Mouse (Mus musculus) stomach, embryonic 15.5 days (tissue): Measurements from ENCODE around the gene Cacna1e. TPM values are rescaled to one million over a fixed set of nuclear protein-coding genes. Genes with fewer than 3 reads are reported as not detected.
A peak's percentile ranks its signal among the peaks of the same experiment; 100 is the strongest.

Experiments used
- ATAC-seq: fragments of 200-750 bp; cut with Nextera tagmentation; 2 replicates; pipeline ENCODE4 v1.8.0; 2017; ENCODE audit warnings: low read depth, moderate number of reproducible peaks, moderate TSS enrichment; ENCODE audit not compliant: insufficient read depth, low FRiP score
- H3K27ac ChIP-seq: fragments of 300-500 bp; sonication (generic); 2 replicates; pipeline ENCODE4 v1.5.1; 2015; ENCODE audit warnings: mild to moderate bottlenecking, inconsistent platforms
- H3K27me3 ChIP-seq: fragments of 300-500 bp; sonication (generic); replicated peaks from 2 replicates; pipeline ENCODE4 v1.6.1; 2015; ENCODE audit warnings: inconsistent platforms
- H3K36me3 ChIP-seq: fragments of 300-500 bp; sonication (generic); 2 replicates; pipeline ENCODE4 v1.6.1; 2015; ENCODE audit warnings: inconsistent platforms
- H3K4me1 ChIP-seq: fragments of 300-500 bp; sonication (generic); 2 replicates; pipeline ENCODE4 v1.6.1; 2015; ENCODE audit warnings: inconsistent platforms
- H3K4me2 ChIP-seq: fragments of 300-500 bp; sonication (generic); 2 replicates; pipeline ENCODE4 v1.6.1; 2015; ENCODE audit warnings: mild to moderate bottlenecking, inconsistent platforms
- H3K4me3 ChIP-seq: fragments of 300-500 bp; sonication (generic); replicated peaks from 2 replicates; pipeline ENCODE4 v1.5.1; 2015; ENCODE audit warnings: inconsistent platforms
- H3K9ac ChIP-seq: fragments of 300-500 bp; sonication (generic); 2 replicates; pipeline ENCODE4 v1.6.1; 2015; ENCODE audit warnings: inconsistent platforms
- H3K9me3 ChIP-seq: fragments of 300-500 bp; sonication (generic); 2 replicates; pipeline ENCODE4 v1.6.1; 2016; ENCODE audit warnings: inconsistent platforms
- WGBS: fragments of 180-500 bp; shearing (Covaris S2); methylation state at CpG from one replicate; pipeline ENCODE4 v1.1.7; 2015; 5-methylcytosine and 5-hydroxymethylcytosine counted together
- polyA plus RNA-seq: library from polyadenylated mRNA; unstranded; fragments of >200 nt; fragmentation: Nextera tagmentation; extraction: Ambion mirVana; gene quantifications from 2 replicates; pipeline ENCODE4 v1.2.1, GENCODE M21; 2015

The Cacna1e gene
- polyA plus RNA-seq, 1 experiment from 2014 or later, result 1.3 TPM

DNA sequence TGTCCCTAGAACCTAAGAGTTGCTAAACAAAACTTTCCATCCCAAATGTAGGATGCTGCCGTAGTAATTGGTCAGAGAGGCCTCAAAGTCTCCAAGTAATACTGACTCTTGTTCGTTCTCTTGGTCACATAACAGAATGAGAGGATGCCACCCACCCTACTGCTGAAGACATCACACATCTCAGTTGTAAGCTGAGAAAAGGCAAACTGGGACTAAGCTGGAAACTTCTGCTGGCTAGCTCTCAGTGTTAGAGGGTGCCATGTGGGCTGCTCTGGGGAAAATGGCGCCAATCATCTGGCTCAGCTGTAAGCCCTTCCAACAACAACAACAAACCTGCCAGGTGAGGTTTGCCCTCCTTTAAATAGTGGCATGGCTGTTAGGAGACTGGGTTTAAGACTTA lies 109.8 kb downstream of the Cacna1e start:
- Histone ChIP-seq H3K4me1 (no peaks in the 10 kb centered on the region), H3K9ac (no peak overlapping the region), H3K4me2 (no peak overlapping the region), H3K27me3 (no peaks in the 10 kb centered on the region), H3K36me3 (no peaks in the 10 kb centered on the region), H3K9me3 (no peaks in the 10 kb centered on the region), H3K4me3 (no peak overlapping the region), H3K27ac (no peak overlapping the region)
- 86% methylated on average over 3 of the region's 3 CpGs for WGBS
- no peak for ATAC-seq

DNA sequence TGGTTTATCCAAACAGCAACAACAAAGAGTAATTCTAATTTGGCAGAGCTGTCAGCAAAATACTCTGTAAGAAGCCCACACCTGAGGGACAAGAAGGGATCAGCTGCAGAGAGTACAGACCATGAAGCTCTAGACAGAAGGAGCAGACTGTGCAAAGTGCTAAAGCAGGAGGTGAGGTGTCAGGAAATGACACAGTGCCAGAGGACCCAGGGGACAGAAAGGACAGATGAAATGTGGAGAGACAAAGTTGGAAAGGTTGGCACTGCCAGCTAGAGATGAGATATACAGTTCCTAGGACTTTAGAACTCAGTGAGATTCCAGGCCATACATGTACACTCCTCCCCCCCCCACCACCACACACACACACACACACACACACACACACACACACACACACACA lies 113.2 kb downstream of the Cacna1e start:
- no peak overlapping the region for H3K4me2 ChIP-seq
- H3K4me3 ChIP-seq, result no peak overlapping the region
- H3K36me3 ChIP-seq, result no peaks in the 10 kb centered on the region
- no peak overlapping the region for H3K27ac ChIP-seq
- H3K9me3 ChIP-seq, result no peaks in the 10 kb centered on the region
- no peak for ATAC-seq
- H3K4me1 ChIP-seq, result no peaks in the 10 kb centered on the region
- no peaks in the 10 kb centered on the region for H3K27me3 ChIP-seq
- H3K9ac ChIP-seq, result no peak overlapping the region

DNA sequence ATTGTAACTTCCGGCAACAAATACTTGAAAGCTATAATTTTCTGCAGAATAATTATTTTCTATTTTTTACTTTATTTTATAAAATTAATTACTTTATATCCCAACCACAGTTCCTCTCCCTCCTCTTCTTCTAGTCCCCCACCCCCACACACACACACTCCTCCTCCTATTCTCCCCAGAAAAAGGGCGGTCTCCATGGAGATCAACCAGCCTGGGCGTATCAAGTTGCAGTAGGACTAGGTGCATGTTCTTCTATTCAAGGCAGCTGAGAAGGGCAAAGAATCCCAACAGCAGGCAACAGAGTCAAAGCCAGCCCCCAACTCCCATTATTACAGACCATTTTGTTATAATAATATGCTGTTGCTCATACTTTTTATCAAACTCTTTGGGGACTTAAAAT lies 113.8 kb downstream of the Cacna1e start:
- 45% methylated on average over 3 of the region's 3 CpGs for WGBS
- Histone ChIP-seq H3K4me2 (no peak overlapping the region), H3K4me3 (no peak overlapping the region), H3K4me1 (no peaks in the 10 kb centered on the region), H3K27me3 (no peaks in the 10 kb centered on the region), H3K9me3 (no peaks in the 10 kb centered on the region), H3K27ac (no peak overlapping the region), H3K9ac (no peak overlapping the region), H3K36me3 (no peaks in the 10 kb centered on the region)
- ATAC-seq, result no peak

DNA sequence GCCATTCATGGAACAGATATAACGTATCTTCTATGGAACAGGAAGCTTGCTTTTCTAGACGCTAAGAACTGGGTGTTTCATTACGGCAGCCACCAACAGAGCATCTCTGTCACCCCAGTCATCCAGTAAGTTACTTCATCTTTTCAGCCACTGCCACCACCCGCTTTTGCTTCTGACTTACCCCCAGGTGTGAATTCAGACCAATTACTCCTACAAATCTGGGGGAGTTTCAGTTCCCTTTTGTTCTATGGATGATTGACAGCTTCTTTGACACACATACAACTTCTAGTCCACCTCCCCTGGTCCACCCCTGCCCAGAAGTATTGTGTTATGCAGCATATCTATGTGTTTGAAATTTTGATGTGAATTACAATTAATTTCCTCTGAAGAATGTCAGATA lies 121.2 kb downstream of the Cacna1e start:
- ATAC-seq, result no peak
- Histone ChIP-seq H3K4me3 (no peak overlapping the region), H3K4me1 (no peaks in the 10 kb centered on the region), H3K27me3 (no peaks in the 10 kb centered on the region), H3K36me3 (no peaks in the 10 kb centered on the region), H3K27ac (no peak overlapping the region), H3K9me3 (no peaks in the 10 kb centered on the region), H3K9ac (no peak overlapping the region), H3K4me2 (no peak overlapping the region)
- 87% methylated on average over 4 of the region's 4 CpGs for WGBS

DNA sequence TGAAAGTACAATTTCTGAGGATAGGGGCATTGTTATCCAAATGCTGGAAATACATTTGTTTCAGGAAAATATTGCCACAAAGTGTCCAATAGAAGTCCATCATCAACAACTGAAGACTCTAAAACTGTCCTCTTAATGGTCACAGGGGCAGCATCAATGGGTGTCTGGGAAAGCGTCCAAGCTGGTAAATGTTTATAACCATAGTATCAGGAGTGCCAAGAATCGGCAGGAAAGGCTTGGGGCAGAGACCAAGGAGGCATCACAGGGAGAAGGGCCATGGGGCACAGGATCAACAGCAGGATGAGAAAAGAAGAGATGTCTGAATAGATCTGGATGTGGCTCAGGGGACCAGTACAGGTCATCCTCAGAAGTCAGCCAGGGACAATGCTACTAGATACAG lies 132.2 kb downstream of the Cacna1e start:
- Histone ChIP-seq H3K9ac (no peak overlapping the region), H3K27me3 (no peaks in the 10 kb centered on the region), H3K4me2 (no peak overlapping the region), H3K36me3 (no peaks in the 10 kb centered on the region), H3K9me3 (no peaks in the 10 kb centered on the region), H3K4me3 (no peak overlapping the region), H3K4me1 (no peaks in the 10 kb centered on the region), H3K27ac (no peak overlapping the region)
- WGBS, result 56% methylated on average over 2 of the region's 2 CpGs
- ATAC-seq, result no peak

DNA sequence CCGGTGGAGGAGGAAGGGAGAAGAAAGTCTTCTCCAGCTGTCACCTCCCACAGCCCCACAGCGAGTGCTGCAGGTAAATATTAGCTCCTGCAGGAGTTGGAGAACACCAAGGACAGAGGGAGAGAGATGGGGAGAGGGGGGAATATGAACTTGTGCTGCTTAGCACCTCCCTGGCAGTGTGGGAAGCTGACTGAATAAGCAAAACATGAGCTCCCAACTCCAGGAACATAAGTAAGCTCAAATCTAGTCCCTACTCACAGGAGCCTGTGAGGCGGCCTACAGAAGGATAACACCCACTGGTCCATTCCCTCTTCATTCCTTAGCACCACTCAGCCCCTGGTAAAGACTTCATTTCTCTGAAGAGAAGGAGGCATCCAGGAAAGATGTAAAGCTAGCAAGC lies 135.8 kb downstream of the Cacna1e start:
- Histone ChIP-seq H3K4me1 (no peaks in the 10 kb centered on the region), H3K9ac (no peak overlapping the region), H3K36me3 (no peaks in the 10 kb centered on the region), H3K4me2 (no peak overlapping the region), H3K4me3 (no peak overlapping the region), H3K27me3 (no peaks in the 10 kb centered on the region), H3K9me3 (no peaks in the 10 kb centered on the region), H3K27ac (no peak overlapping the region)
- ATAC-seq, result no peak
- 67% methylated on average over 3 of the region's 3 CpGs for WGBS

DNA sequence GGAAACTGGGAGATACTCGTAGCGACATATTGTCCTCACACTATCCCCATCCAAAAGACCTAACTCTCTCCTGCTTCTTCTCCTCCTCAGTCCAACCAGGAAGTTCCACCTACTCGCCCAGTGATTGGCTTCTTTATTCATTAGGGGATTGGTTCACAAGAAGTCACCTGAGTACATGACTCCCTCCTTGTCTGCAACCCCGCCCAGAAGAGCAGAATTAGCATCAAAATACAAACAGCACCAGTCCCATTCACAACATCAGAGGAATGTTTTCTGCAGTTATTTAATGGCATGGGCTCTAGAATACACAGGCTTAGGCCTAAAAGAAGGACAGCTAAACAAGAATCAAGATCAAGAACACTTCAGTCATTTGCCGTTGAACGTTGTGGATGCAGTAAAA lies 139.1 kb downstream of the Cacna1e start:
- Histone ChIP-seq H3K9ac (no peak overlapping the region), H3K27me3 (no peaks in the 10 kb centered on the region), H3K9me3 (no peaks in the 10 kb centered on the region), H3K4me3 (no peak overlapping the region), H3K4me2 (no peak overlapping the region), H3K36me3 (no peaks in the 10 kb centered on the region), H3K4me1 (no peaks in the 10 kb centered on the region), H3K27ac (no peak overlapping the region)
- ATAC-seq, result no peak
- WGBS, result 91% methylated on average over 6 of the region's 6 CpGs

DNA sequence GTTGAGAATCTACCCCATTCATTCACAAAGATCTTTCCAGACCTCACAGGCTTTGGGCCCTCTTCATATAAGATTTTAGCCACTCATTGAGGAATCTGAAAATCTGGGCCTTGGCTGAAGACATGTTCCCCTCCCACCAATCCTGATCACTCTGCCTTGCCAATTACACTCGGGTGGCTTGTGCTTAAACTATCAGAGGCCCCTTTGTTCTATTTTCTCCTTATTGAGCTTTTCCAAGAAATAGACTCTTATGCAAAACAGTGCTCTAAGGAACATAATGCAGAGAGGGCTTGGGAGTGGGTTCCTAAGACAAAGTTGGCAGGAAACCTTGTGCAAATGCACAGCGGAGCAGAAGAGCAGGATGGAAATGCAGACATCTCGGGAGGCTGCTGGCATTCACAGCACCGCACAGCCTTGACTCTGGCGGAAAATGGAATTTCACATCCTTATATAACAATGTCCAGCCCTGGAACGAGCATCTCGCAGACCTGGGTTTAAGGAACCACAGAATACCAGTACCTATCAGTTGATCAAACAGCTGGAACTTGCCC lies 153.8 kb downstream of the Cacna1e start:
- peaks cover 37% of the 10 kb centered on the region for H3K27me3 ChIP-seq
- H3K4me3 ChIP-seq, result no peak overlapping the region
- 0 out of 2 replicates have a peak, but pooled peaks cover 3% of the 10 kb centered on the region for H3K4me1 ChIP-seq
- H3K9ac ChIP-seq, result no peak overlapping the region
- 71% methylated on average over 7 of the region's 7 CpGs for WGBS
- no peak for ATAC-seq
- H3K36me3 ChIP-seq, result no peaks in the 10 kb centered on the region
- no peak overlapping the region for H3K4me2 ChIP-seq
- H3K9me3 ChIP-seq, result no peaks in the 10 kb centered on the region
- no peak overlapping the region for H3K27ac ChIP-seq

DNA sequence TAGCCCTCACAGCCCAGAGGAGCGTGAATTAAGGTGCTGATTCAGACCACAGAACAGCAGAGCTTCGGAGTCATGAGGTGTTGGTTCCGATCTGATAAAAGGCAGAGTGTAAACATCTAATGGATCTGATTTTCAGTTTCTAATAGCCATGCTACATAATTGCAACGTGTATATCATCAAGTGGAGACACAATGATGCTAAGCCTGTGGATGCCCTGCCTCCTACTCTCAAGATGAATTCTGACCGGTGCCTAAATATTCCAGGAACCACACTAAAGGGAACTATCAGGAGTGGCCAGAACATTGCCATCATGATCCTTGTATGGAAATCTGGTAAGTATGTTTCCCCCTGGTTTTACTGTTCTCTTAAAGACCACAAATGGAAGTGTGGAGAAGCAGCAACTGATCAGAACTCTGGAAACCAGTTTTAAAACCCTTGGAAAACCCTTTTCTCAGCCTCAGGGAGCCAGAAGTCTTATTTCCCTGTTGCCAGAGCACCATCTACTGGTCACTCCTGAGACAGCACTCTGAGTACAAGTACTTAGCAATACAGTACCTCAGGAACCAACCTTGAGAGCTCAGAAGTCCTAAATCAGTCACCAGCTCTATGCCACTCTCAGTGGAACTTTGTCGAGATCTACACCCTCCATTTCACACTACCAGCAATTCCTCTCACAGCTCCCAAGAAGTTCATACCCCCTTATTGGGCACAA lies 154.9 kb downstream of the Cacna1e start:
- H3K9ac ChIP-seq, result no peak overlapping the region
- no peak overlapping the region for H3K4me2 ChIP-seq
- ATAC-seq, result no peak
- 0 out of 2 replicates have a peak, but pooled peaks cover 3% of the 10 kb centered on the region for H3K4me1 ChIP-seq
- H3K27ac ChIP-seq, result no peak overlapping the region
- H3K4me3 ChIP-seq, result no peak overlapping the region
- WGBS, result 58% methylated on average over 6 of the region's 6 CpGs
- no peaks in the 10 kb centered on the region for H3K36me3 ChIP-seq
- peaks cover 48% of the 10 kb centered on the region for H3K27me3 ChIP-seq
- H3K9me3 ChIP-seq, result no peaks in the 10 kb centered on the region

DNA sequence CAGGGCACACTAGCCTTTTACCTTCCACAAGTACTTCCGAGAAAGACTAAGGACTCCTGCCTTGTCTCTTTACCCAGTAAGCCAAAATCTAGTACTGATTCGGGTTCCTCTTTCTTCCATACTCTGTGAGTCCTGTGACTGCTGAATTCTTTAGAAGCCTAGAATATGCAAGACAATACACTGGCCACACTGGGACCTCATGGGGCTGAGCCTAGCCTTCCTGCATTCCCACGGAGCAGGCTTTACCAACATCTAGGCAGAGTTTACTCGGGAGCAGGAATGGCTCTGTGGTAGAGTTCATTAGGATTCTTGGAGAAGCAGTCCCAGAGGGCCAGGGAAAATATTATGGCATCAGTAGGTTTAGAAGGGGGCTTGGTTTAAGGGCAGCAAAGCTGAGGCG lies 155.6 kb downstream of the Cacna1e start:
- no peak for ATAC-seq
- no peak overlapping the region for H3K9ac ChIP-seq
- H3K4me1 ChIP-seq, result 0 out of 2 replicates have a peak, but pooled peaks cover 3% of the 10 kb centered on the region
- H3K27ac ChIP-seq, result no peak overlapping the region
- H3K4me3 ChIP-seq, result no peak overlapping the region
- no peaks in the 10 kb centered on the region for H3K9me3 ChIP-seq
- peaks cover 56% of the 10 kb centered on the region for H3K27me3 ChIP-seq
- WGBS, result 50% methylated on average over 5 of the region's 5 CpGs
- H3K36me3 ChIP-seq, result no peaks in the 10 kb centered on the region
- H3K4me2 ChIP-seq, result no peak overlapping the region

DNA sequence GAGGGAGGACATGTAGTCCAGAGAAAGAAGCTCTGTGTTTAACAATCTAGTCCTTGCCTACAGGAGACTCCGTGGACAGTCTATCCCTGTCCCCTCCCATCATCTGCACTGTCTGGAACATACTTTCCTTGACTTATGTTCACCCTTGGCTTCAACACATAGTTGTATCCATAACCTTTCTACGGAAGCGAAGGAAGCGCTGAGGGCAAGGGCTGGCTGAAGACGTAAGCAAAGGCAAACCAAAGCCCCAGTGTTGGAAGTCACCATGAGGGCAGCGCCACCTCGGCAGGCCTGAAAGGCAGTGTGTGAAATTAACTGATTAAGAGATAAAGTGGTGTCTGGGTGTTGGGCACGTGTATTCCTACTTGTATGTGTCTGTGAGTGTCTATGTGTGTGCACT lies 156.6 kb downstream of the Cacna1e start:
- H3K4me2 ChIP-seq, result no peak overlapping the region
- ATAC-seq, result no peak
- no peak overlapping the region for H3K9ac ChIP-seq
- H3K4me1 ChIP-seq, result 0 out of 2 replicates have a peak, but pooled peaks cover 3% of the 10 kb centered on the region
- H3K27ac ChIP-seq, result no peak overlapping the region
- H3K36me3 ChIP-seq, result no peaks in the 10 kb centered on the region
- 73% methylated on average over 8 of the region's 8 CpGs for WGBS
- peaks cover 61% of the 10 kb centered on the region for H3K27me3 ChIP-seq
- H3K9me3 ChIP-seq, result no peaks in the 10 kb centered on the region
- H3K4me3 ChIP-seq, result no peak overlapping the region

DNA sequence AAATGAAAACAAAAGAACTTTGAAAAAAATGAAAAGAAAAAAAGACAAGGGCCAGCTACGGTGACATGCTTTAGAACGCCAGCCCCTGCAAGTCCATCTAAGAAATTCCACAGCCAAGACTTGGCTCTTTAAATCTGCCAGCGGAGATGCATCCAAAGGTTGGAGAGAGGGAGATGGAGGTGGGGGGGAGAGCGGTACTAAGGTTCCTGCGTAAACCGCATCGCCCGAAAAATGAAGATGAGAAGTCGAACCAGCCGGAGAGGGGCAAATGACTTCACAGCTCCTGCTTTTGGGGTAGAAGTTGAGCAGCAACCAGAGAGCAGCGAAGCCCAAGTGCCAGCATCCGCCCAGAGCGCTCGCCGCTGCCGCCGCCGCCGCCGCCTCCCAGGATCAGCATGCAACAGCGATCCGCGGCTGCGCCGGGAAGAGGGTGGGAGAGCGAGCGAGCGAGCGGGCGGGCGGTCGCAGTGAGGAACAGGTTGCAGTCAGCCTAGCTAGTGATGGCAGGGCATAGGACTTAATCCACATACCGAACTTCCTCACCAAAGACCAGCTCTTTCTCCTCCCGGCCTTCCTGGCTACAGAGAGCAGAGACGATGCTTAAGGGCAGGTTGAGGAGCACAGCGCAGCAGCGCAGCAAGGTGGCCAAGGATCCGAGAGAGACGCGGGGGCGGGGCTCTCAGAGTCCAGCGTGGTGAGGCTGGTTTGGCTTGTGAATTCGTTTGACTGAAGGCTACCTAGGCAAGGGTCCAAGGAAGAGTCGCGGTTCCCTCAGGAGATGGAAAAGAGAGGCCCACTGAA lies 157.7 kb downstream of the Cacna1e start:
- ATAC-seq, result no peak; the same call in 1 of the 2 replicates
- Histone ChIP-seq H3K9me3 (no peaks in the 10 kb centered on the region), H3K36me3 (no peaks in the 10 kb centered on the region), H3K4me1 (0 out of 2 replicates have a peak, but pooled peaks cover 3% of the 10 kb centered on the region), H3K4me3 (peak overlapping the region; percentile 27), H3K4me2 (peak overlapping the region; percentile 54), H3K9ac (no peak overlapping the region), H3K27ac (no peak overlapping the region), H3K27me3 (peaks cover 61% of the 10 kb centered on the region)
- 2% methylated on average over 45 of the region's 45 CpGs for WGBS
